Mouse (Mus musculus) cerebellum, adult 2 months (tissue): Measurements from ENCODE around the gene Hoxb5. TPM values are rescaled to one million over a fixed set of nuclear protein-coding genes. Genes with fewer than 3 reads are reported as not detected.

Source experiments
- DNase-seq, 2 experiments: peaks; one replicate each; pipeline ENCODE4 v3.0.0; 2021
- H3K27ac ChIP-seq: fragments of 200-500 bp; 2 replicates; pipeline ENCODE4 v1.5.1; 2012; ENCODE audit warnings: low read length, control low read depth, inconsistent platforms; ENCODE audit not compliant: insufficient read depth
- H3K27me3 ChIP-seq: fragments of 200-500 bp; 2 replicates; pipeline ENCODE4 v1.6.1; 2012; ENCODE audit warnings: inconsistent platforms, mild to moderate bottlenecking, low read length, moderate library complexity; ENCODE audit not compliant: control insufficient read depth, insufficient read depth
- H3K4me1 ChIP-seq: fragments of 200-500 bp; 2 replicates; pipeline ENCODE4 v1.6.1; 2011; ENCODE audit warnings: low read length; ENCODE audit not compliant: control insufficient read depth, insufficient read depth
- H3K4me3 ChIP-seq: fragments of 200-500 bp; replicated peaks from 2 replicates; pipeline ENCODE3; 2011; ENCODE audit warnings: mild to moderate bottlenecking, low read depth, low read length, control low read depth; ENCODE audit not compliant: insufficient read depth
- CTCF ChIP-seq: fragments of 200-500 bp; IDR thresholded peaks from 2 replicates; pipeline ENCODE4 v1.5.1; 2011; ENCODE audit warnings: low read depth, mild to moderate bottlenecking, control low read depth, low read length, moderate library complexity, borderline replicate concordance; ENCODE audit not compliant: insufficient read depth
- POLR2A ChIP-seq: fragments of 200-500 bp; IDR thresholded peaks from 2 replicates; pipeline ENCODE4 v1.6.1; 2011; ENCODE audit warnings: low read length, control low read depth, borderline replicate concordance; ENCODE audit not compliant: insufficient read depth
- WGBS: fragments of 180-500 bp; shearing (Covaris S2); methylation state at CpG from one replicate; pipeline ENCODE4 v1.1.7; 2018; 5-methylcytosine and 5-hydroxymethylcytosine counted together
- polyA plus RNA-seq: library from polyadenylated mRNA; depleted of rRNA; stranded (reverse); fragments of >200 nt; gene quantifications from 2 replicates; pipeline ENCODE4 v1.2.3, GENCODE M21; 2012

The Hoxb5 gene
- polyA plus RNA-seq, 1 experiment, result 6.8 TPM

- TF ChIP-seq CTCF (no peak), POLR2A (no peak)
- 3% methylated on average over 31 of the region's 31 CpGs for WGBS
- H3K4me1 ChIP-seq, result no peaks in the 10 kb centered on the region
- no peak overlapping the region for H3K27ac ChIP-seq
- no peak for DNase-seq
- H3K27me3 ChIP-seq, result peaks cover 7% of the 10 kb centered on the region; the same call in 1 of the 2 replicates
- no peak overlapping the region for H3K4me3 ChIP-seq
Observed at GRCm38 (mm10) chr11:96311520-96312417, 8.6 kb downstream of the Hoxb5 start.

GRCm38 (mm10) chr11:96313134-96313533 lies 10.0 kb downstream of the Hoxb5 start:
- H3K27me3 ChIP-seq, result peaks cover 9% of the 10 kb centered on the region; the same call in 1 of the 2 replicates
- 25% methylated on average over 2 of the region's 2 CpGs for WGBS
- H3K4me1 ChIP-seq, result no peaks in the 10 kb centered on the region
- no peak overlapping the region for H3K4me3 ChIP-seq
- DNase-seq, result no peak
- no peak overlapping the region for H3K27ac ChIP-seq
- TF ChIP-seq POLR2A (no peak), CTCF (no peak)

GRCm38 (mm10) chr11:96313806-96314428 lies 10.8 kb downstream of the Hoxb5 start:
- TF ChIP-seq POLR2A (no peak), CTCF (no peak)
- no peak overlapping the region for H3K4me3 ChIP-seq
- no peak for DNase-seq
- H3K4me1 ChIP-seq, result no peaks in the 10 kb centered on the region
- no peak overlapping the region for H3K27ac ChIP-seq
- peaks cover 9% of the 10 kb centered on the region; the same call in 1 of the 2 replicates for H3K27me3 ChIP-seq
- 6% methylated on average over 12 of the region's 12 CpGs for WGBS

- peaks cover 11% of the 10 kb centered on the region; the same call in 1 of the 2 replicates for H3K27me3 ChIP-seq
- WGBS, result 2% methylated on average over 34 of the region's 34 CpGs
- DNase-seq, result no peak
- TF ChIP-seq POLR2A (no peak), CTCF (no peak)
- no peak overlapping the region for H3K4me3 ChIP-seq
- no peaks in the 10 kb centered on the region for H3K4me1 ChIP-seq
- no peak overlapping the region for H3K27ac ChIP-seq
Observed at GRCm38 (mm10) chr11:96314671-96315343, 11.7 kb downstream of the Hoxb5 start.

- no peak for TF ChIP-seq POLR2A
- no peak for TF ChIP-seq CTCF
- Histone ChIP-seq H3K27me3 (peaks cover 13% of the 10 kb centered on the region; the same call in 1 of the 2 replicates), H3K4me3 (no peak overlapping the region), H3K4me1 (no peaks in the 10 kb centered on the region), H3K27ac (no peak overlapping the region)
- WGBS, result 4% methylated on average over 5 of the region's 5 CpGs
- no peak for DNase-seq
Observed at GRCm38 (mm10) chr11:96315344-96315681, 12.2 kb downstream of the Hoxb5 start.

GRCm38 (mm10) chr11:96316696-96317607 lies 13.8 kb downstream of the Hoxb5 start:
- no peaks in the 10 kb centered on the region for H3K4me1 ChIP-seq

GRCm38 (mm10) chr11:96317608-96318367 lies 14.7 kb downstream of the Hoxb5 start, which contains the start of gene Hoxb4:
Gene Hoxb4, plus strand, starts transcription at chr11:96318267.
- peaks cover 13% of the 10 kb centered on the region; the same call in 1 of the 2 replicates for H3K27me3 ChIP-seq
- H3K27ac ChIP-seq, result no peak within 1 kb of the TSS
- 3% methylated on average over 28 of the region's 28 CpGs for WGBS
- TF ChIP-seq CTCF, result no peak
- no peak for TF ChIP-seq POLR2A
- H3K4me1 ChIP-seq, result no peaks in the 10 kb centered on the region
- no peak within 1 kb of the TSS for H3K4me3 ChIP-seq
- DNase-seq, result no peak

More at GRCm38 (mm10) chr11:96316696-96317607, 13.8 kb downstream of the Hoxb5 start:
- TF ChIP-seq CTCF (no peak), POLR2A (no peak)
- WGBS, result 6% methylated on average over 18 of the region's 18 CpGs
- DNase-seq, result no peak
- peaks cover 15% of the 10 kb centered on the region; the same call in 1 of the 2 replicates for H3K27me3 ChIP-seq
- no peak overlapping the region for H3K4me3 ChIP-seq
- no peak overlapping the region for H3K27ac ChIP-seq
